9 mouse cellular contexts compared by ENCODE assay signal in genomic region chr3:95141474-95141873, GRCm38 (mm10). TPM values are rescaled to one million over a fixed set of nuclear protein-coding genes. Genes with fewer than 3 reads are reported as not detected.
DNase-seq lines count a peak whose midpoint lies in the region; ATAC-seq lines count a peak whose summit lies in the region.
"Had no signal": no experiment of that assay in that cellular context is flagged by ENCODE, and none has a peak within 500 bp of the region (broad histone marks: within the 10 kb centered on the region; RNA-seq: fewer than 3 reads in every experiment).

No protein-coding gene starts in this region.

- H3K4me3 ChIP-seq in liver, embryonic 12.5 days: 0 out of 2 replicates have a peak overlapping the region, but pooled peaks have one; percentile 12
- no peak overlapping the region for H3K4me3 ChIP-seq in embryonic facial prominence, embryonic 10.5 days
- H3K4me3 ChIP-seq: forebrain, embryonic 15.5 days had no signal

- ATAC-seq in CD4-positive, CD25-positive, alpha-beta regulatory T cell, adult 4 months: peak; percentile 89
- 0 out of 2 replicates have a peak, but pooled peaks have one; percentile 17 for ATAC-seq in liver, embryonic 12.5 days

- peaks cover 19% of the 10 kb centered on the region for H3K36me3 ChIP-seq in liver, embryonic 12.5 days
- H3K36me3 ChIP-seq in embryonic facial prominence, embryonic 10.5 days (replicated peaks): peaks cover 31% of the 10 kb centered on the region

- 40% methylated on average over 9 of the region's 9 CpGs for WGBS in liver, embryonic 12.5 days (ENCODE audit: insufficient replicate concordance)
- 95% methylated on average over 9 of the region's 9 CpGs for WGBS in embryonic facial prominence, embryonic 10.5 days

- DNase-seq in B cell, adult 2 months: peak; percentile 62 to 68
- DNase-seq in spleen, adult 18-20 months: peak; percentile 56 to 66
- no peak for DNase-seq in embryonic facial prominence, embryonic 10.5 days (ENCODE audit: low spot score)
- no peak for DNase-seq in cerebellum, adult 18-20 months
- DNase-seq in left cerebral cortex, postnatal 14 days (ENCODE audit: low spot score in 2 of 2): no peak
- DNase-seq: heart, postnatal 4 days had no signal

- H3K4me2 ChIP-seq in liver, embryonic 12.5 days: peak overlapping the region; percentile 41
- H3K4me2 ChIP-seq: forebrain, embryonic 15.5 days had no signal

- intact Hi-C loops in left cerebral cortex, postnatal 14 days (cut with DNase I): loop anchor here (5.0 kb wide), 1 partner anchor 121 kb away; no protein-coding TSS in a partner anchor

- no peaks in the 10 kb centered on the region for H3K27me3 ChIP-seq in liver, embryonic 12.5 days (replicated peaks)
- no peaks in the 10 kb centered on the region for H3K27me3 ChIP-seq in embryonic facial prominence, embryonic 10.5 days (replicated peaks; ENCODE audit: low read depth, poor library complexity, severe bottlenecking)
- H3K27me3 ChIP-seq: forebrain, embryonic 15.5 days had no signal

- H3K9me3 ChIP-seq in liver, embryonic 12.5 days (replicated peaks): no peaks in the 10 kb centered on the region
- H3K9me3 ChIP-seq in embryonic facial prominence, embryonic 10.5 days: no peaks in the 10 kb centered on the region
- H3K9me3 ChIP-seq: forebrain, embryonic 15.5 days had no signal

- H3K4me1 ChIP-seq in liver, embryonic 12.5 days: peaks cover 28% of the 10 kb centered on the region
- H3K4me1 ChIP-seq in embryonic facial prominence, embryonic 10.5 days: peaks cover 7% of the 10 kb centered on the region; the same call in 1 of the 2 replicates
- H3K4me1 ChIP-seq: forebrain, embryonic 15.5 days had no signal

- H3K9ac ChIP-seq in liver, embryonic 12.5 days: no peak overlapping the region
- H3K9ac ChIP-seq: forebrain, embryonic 15.5 days had no signal

- H3K27ac ChIP-seq in liver, embryonic 12.5 days: peak overlapping the region; percentile 65
- H3K27ac ChIP-seq in embryonic facial prominence, embryonic 10.5 days (replicated peaks): no peak overlapping the region
- H3K27ac ChIP-seq: forebrain, embryonic 15.5 days had no signal

RNA-seq across cellular contexts. Expression of gene Tnfaip8l2, which starts 0.7 kb away (rescaled TPM):
- 100 to 1,000 TPM; 238 to 312 TPM for polyA plus RNA-seq in CD4-positive, CD25-positive, alpha-beta regulatory T cell, adult 4 months (2017; shearing (Covaris generic))
- 5.1 and 5.3 TPM in 2 replicates for polyA plus RNA-seq in liver, embryonic 12.5 days (2016; fragmentation: Nextera tagmentation; extraction: Ambion mirVana)
- polyA plus RNA-seq in embryonic facial prominence, embryonic 10.5 days (2016; fragmentation: Nextera tagmentation; extraction: Ambion mirVana): 0.98 and 2.8 TPM in 2 replicates
- total RNA-seq in left cerebral cortex, postnatal 14 days (2021): 1 to 10 TPM; 1.8 to 3.1 TPM

RNA-seq across cellular contexts. Expression of gene Lysmd1, which starts 7.6 kb away (rescaled TPM):
- polyA plus RNA-seq in CD4-positive, CD25-positive, alpha-beta regulatory T cell, adult 4 months (2017; shearing (Covaris generic)): 10 to 100 TPM; 25.4 to 43.9 TPM
- polyA plus RNA-seq in liver, embryonic 12.5 days (2016; fragmentation: Nextera tagmentation; extraction: Ambion mirVana): 7.9 and 8.6 TPM in 2 replicates
- polyA plus RNA-seq in embryonic facial prominence, embryonic 10.5 days (2016; fragmentation: Nextera tagmentation; extraction: Ambion mirVana): 14.0 and 14.5 TPM in 2 replicates
- 10 to 100 TPM; 19.2 to 20.7 TPM for total RNA-seq in left cerebral cortex, postnatal 14 days (2021)

RNA-seq across cellular contexts. Expression of gene Scnm1, which starts 7.7 kb away (rescaled TPM):
- 100 to 1,000 TPM; 110 TPM for polyA plus RNA-seq in CD4-positive, CD25-positive, alpha-beta regulatory T cell, adult 4 months (2017; shearing (Covaris generic))
- 38.2 and 39.7 TPM in 2 replicates for polyA plus RNA-seq in liver, embryonic 12.5 days (2016; fragmentation: Nextera tagmentation; extraction: Ambion mirVana)
- 81.0 and 84.4 TPM in 2 replicates for polyA plus RNA-seq in embryonic facial prominence, embryonic 10.5 days (2016; fragmentation: Nextera tagmentation; extraction: Ambion mirVana)
- total RNA-seq in left cerebral cortex, postnatal 14 days (2021): 10 to 100 TPM; 38.8 to 42.8 TPM

RNA-seq across cellular contexts. Expression of gene Tmod4, which starts 17.2 kb away (rescaled TPM):
- polyA plus RNA-seq in CD4-positive, CD25-positive, alpha-beta regulatory T cell, adult 4 months (2017; shearing (Covaris generic)): 1 to 10 TPM; 2.5 TPM
- polyA plus RNA-seq in liver, embryonic 12.5 days (2016; fragmentation: Nextera tagmentation; extraction: Ambion mirVana): 0.19 and 0.51 TPM in 2 replicates
- 1.4 and 1.5 TPM in 2 replicates for polyA plus RNA-seq in embryonic facial prominence, embryonic 10.5 days (2016; fragmentation: Nextera tagmentation; extraction: Ambion mirVana)
- under 1 TPM; 0.29 to 0.32 TPM for total RNA-seq in left cerebral cortex, postnatal 14 days (2021)

RNA-seq across cellular contexts. Expression of gene Sema6c, which starts 18.8 kb away (rescaled TPM):
- polyA plus RNA-seq in CD4-positive, CD25-positive, alpha-beta regulatory T cell, adult 4 months (2017; shearing (Covaris generic)): under 1 TPM in 1 of 2 experiments, not detected in 1; 0.08 TPM
- 1.9 and 2.1 TPM in 2 replicates for polyA plus RNA-seq in liver, embryonic 12.5 days (2016; fragmentation: Nextera tagmentation; extraction: Ambion mirVana)
- 6.8 and 9.2 TPM in 2 replicates for polyA plus RNA-seq in embryonic facial prominence, embryonic 10.5 days (2016; fragmentation: Nextera tagmentation; extraction: Ambion mirVana)
- 10 to 100 TPM; 40.3 to 40.5 TPM for total RNA-seq in left cerebral cortex, postnatal 14 days (2021)

Comparison
In these comparisons a context has a peak if more than half of its experiments do, and no peak if none do; other contexts are left out.
1. DNase-seq: peak in B cell, adult 2 months (2 of 2) and spleen, adult 18-20 months (2 of 2); none in embryonic facial prominence, embryonic 10.5 days (single experiment), cerebellum, adult 18-20 months (0 of 2) and left cerebral cortex, postnatal 14 days (0 of 2).
2. RNA of gene Tnfaip8l2, which starts 0.7 kb away (polyA plus RNA-seq): 238 to 312 TPM in CD4-positive, CD25-positive, alpha-beta regulatory T cell, adult 4 months; 5.1 to 5.3 TPM in liver, embryonic 12.5 days and 0.98 to 2.8 TPM in embryonic facial prominence, embryonic 10.5 days; every median in the first group is over 10 times any median in the second.